Mouse (Mus musculus) spleen, adult 2 months (tissue): ENCODE results near the gene Ifi206. TPM values are rescaled to one million over a fixed set of nuclear protein-coding genes. Genes with fewer than 3 reads are reported as not detected.
"Not testable (repeated sequence)": the region's sequence is repeated elsewhere in the genome, so short reads cannot be mapped to it uniquely, and the experiment has no call there.

Experiments
- DNase-seq, 2 experiments: peaks; one replicate each; pipeline versions ENCODE4 v3.0.0 to v3.0.0-alpha.2; 2012 to 2021; ENCODE audit warnings: low spot score in 2 of 2, low read depth in 1 of 2
- H3K27ac ChIP-seq: fragments of 200-500 bp; 2 replicates; pipeline ENCODE4 v1.5.1; 2012; ENCODE audit warnings: low read length, inconsistent platforms; ENCODE audit not compliant: insufficient read depth
- H3K27me3 ChIP-seq: fragments of 200-500 bp; 2 replicates; pipeline ENCODE4 v1.6.1; 2012; ENCODE audit warnings: mild to moderate bottlenecking, moderate library complexity, low read length, inconsistent platforms; ENCODE audit not compliant: control insufficient read depth, insufficient read depth
- H3K36me3 ChIP-seq: fragments of 200-500 bp; 2 replicates; pipeline ENCODE4 v1.6.1; 2012; ENCODE audit warnings: mild to moderate bottlenecking, low read length, inconsistent platforms; ENCODE audit not compliant: control insufficient read depth, insufficient read depth
- H3K4me1 ChIP-seq: fragments of 200-500 bp; 2 replicates; pipeline ENCODE4 v1.6.1; 2011; ENCODE audit warnings: inconsistent platforms; ENCODE audit not compliant: control insufficient read depth, insufficient read depth, insufficient read length
- H3K4me3 ChIP-seq: fragments of 200-500 bp; 2 replicates; pipeline ENCODE4 v1.5.1; 2011; ENCODE audit warnings: mild to moderate bottlenecking, inconsistent platforms; ENCODE audit not compliant: insufficient read depth, insufficient read length; ENCODE audit errors: extremely low read depth
- CTCF ChIP-seq: fragments of 200-500 bp; IDR thresholded peaks from 2 replicates; pipeline ENCODE4 v1.5.1; 2011; ENCODE audit warnings: mild to moderate bottlenecking, inconsistent platforms; ENCODE audit not compliant: insufficient read depth, insufficient read length, insufficient replicate concordance; ENCODE audit errors: extremely low read depth
- POLR2A ChIP-seq: fragments of 200-500 bp; IDR thresholded peaks from 2 replicates; pipeline ENCODE4 v1.6.1; 2011; ENCODE audit warnings: low read depth, low read length, inconsistent platforms
- WGBS: fragments of 180-500 bp; shearing (Covaris S2); methylation state at CpG from one replicate; pipeline ENCODE4 v1.1.7; 2018; 5-methylcytosine and 5-hydroxymethylcytosine counted together
- polyA plus RNA-seq: library from polyadenylated mRNA; depleted of rRNA; stranded (reverse); fragments of >200 nt; gene quantifications from 2 replicates; pipeline ENCODE4 v1.2.3, GENCODE M21; 2012; rRNA removed

Ifi206 gene
- 15.2 and 26.7 TPM in 2 replicates for polyA plus RNA-seq

- peak within 1 kb of the TSS; percentile 53 for H3K4me3 ChIP-seq
- H3K27me3 ChIP-seq, H3K36me3 ChIP-seq, H3K4me1 ChIP-seq: not testable (repeated sequence)
- peak; percentile 29 to 58 for DNase-seq
- WGBS, result 4% methylated on average over 3 of the region's 3 CpGs
- peak; percentile 18; the same call in 1 of the 2 replicates for TF ChIP-seq POLR2A
- H3K27ac ChIP-seq, result peak within 1 kb of the TSS; percentile 88
These were observed at the start of gene Ifi206 for GRCm38 (mm10) chr1:173490812-173491480. Gene Ifi206, minus strand, starts transcription at chr1:173491041.

- Histone ChIP-seq H3K4me3 (peak within 1 kb of the TSS; percentile 39; the same call in 1 of the 2 replicates), H3K27ac (peak within 1 kb of the TSS; percentile 60)
- not testable (repeated sequence) for H3K36me3 ChIP-seq, H3K4me1 ChIP-seq, H3K27me3 ChIP-seq
- DNase-seq, result peak in 1 of 2 experiments; percentile 46
- WGBS, result 29% methylated on average over 3 of the region's 3 CpGs
These were observed 45.0 kb upstream of the Ifi206 start, which contains the start of gene Ifi214 for GRCm38 (mm10) chr1:173535791-173536190. Gene Ifi214, minus strand, starts transcription at chr1:173535957.

- Histone ChIP-seq H3K4me1 (no peaks in the 10 kb centered on the region; the same call in none of the 2 replicates), H3K4me3 (no peak overlapping the region; the same call in 1 of the 2 replicates), H3K27me3 (no peaks in the 10 kb centered on the region), H3K36me3 (peaks cover 4% of the 10 kb centered on the region), H3K27ac (no peak overlapping the region)
- no peak for TF ChIP-seq POLR2A
- no peak for TF ChIP-seq CTCF
- no peak for DNase-seq
These were observed 30.6 kb upstream of the Ifi206 start for GRCm38 (mm10) chr1:173521452-173521851.

- not testable (repeated sequence) for H3K36me3 ChIP-seq, H3K4me3 ChIP-seq, H3K27me3 ChIP-seq, DNase-seq, H3K27ac ChIP-seq, H3K4me1 ChIP-seq
- WGBS, result 63% methylated on average over 2 of the region's 2 CpGs
These were observed 19.8 kb upstream of the Ifi206 start for GRCm38 (mm10) chr1:173510595-173510994.

GRCm38 (mm10) chr1:173491483-173491882 lies 642 bp upstream of the Ifi206 start:
- H3K27me3 ChIP-seq, H3K4me3 ChIP-seq, H3K36me3 ChIP-seq, H3K4me1 ChIP-seq, DNase-seq: not testable (repeated sequence)
- H3K27ac ChIP-seq, result peak overlapping the region; percentile 66; the same call in 1 of the 2 replicates

- H3K4me1 ChIP-seq, H3K4me3 ChIP-seq, H3K27ac ChIP-seq, H3K36me3 ChIP-seq, DNase-seq, H3K27me3 ChIP-seq: not testable (repeated sequence)
- 98% methylated on average over 3 of the region's 3 CpGs for whole genome bisulfite sequencing
These were observed 9.7 kb downstream of the Ifi206 start for GRCm38 (mm10) chr1:173481182-173481574.

GRCm38 (mm10) chr1:173480399-173481181 lies 10.3 kb downstream of the Ifi206 start:
- not testable (repeated sequence) for H3K27ac ChIP-seq, H3K27me3 ChIP-seq, DNase-seq, H3K4me1 ChIP-seq, H3K4me3 ChIP-seq
- 88% methylated on average over 5 of the region's 5 CpGs for WGBS
- H3K36me3 ChIP-seq, result peaks cover 12% of the 10 kb centered on the region
